In the genomic region with DNA sequence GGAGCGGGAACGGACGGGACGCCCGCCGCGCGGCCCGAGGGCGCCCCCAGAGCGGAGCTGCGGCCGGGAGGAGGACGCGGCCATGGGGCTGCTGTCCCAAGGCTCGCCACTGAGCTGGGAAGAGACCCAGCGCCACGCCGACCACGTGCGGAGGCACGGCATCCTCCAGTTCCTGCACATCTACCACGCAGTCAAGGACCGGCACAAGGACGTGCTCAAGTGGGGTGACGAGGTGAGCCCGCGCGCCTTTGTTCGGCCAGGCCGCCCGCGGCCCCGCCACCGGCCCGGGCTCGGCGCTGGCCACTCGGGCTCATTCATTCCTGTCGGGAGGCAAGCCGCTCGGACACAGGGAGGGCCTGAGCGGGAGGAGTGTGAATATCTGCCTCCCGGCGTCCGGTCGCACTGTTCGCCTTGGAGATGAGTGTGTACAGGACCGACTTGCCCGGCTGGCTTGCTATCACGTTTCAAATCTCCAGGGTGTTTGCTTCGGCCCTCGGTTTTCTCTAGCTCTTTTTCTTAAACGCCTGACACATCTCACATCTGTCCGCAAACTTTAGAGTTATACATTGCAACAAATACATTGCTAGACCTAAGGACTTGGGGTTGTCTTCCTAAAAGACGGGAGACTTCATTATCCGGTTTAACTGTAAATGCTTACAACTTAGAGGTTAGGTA, we compare ENCODE assay signal across 8 mouse cellular contexts. TPM values are rescaled to one million over a fixed set of nuclear protein-coding genes. Genes with fewer than 3 reads are reported as not detected.
DNase-seq lines count a peak whose midpoint lies in the region; TF ChIP-seq lines count a peak whose summit lies in the region.

No protein-coding gene starts in this region.

- TF ChIP-seq CTCF in small intestine, adult 2 months (IDR thresholded peaks at IDR 0.05; ENCODE audit: extremely low read depth, insufficient read length, insufficient replicate concordance, low read depth, low read length), result no peak

- peaks cover 30% of the 10 kb centered on the region for H3K36me3 ChIP-seq in megakaryocyte, embryonic 14.5 days (replicated peaks; ENCODE audit: low read length)
- no peaks in the 10 kb centered on the region for H3K36me3 ChIP-seq in small intestine, adult 2 months (ENCODE audit: control insufficient read depth, insufficient read depth, low read length)

- peak overlapping the region; percentile 99 for H3K4me3 ChIP-seq in megakaryocyte, embryonic 14.5 days (replicated peaks)
- peak overlapping the region; percentile 78 for H3K4me3 ChIP-seq in small intestine, adult 2 months (ENCODE audit: low read depth, low read length)

- no peaks in the 10 kb centered on the region for H3K9me3 ChIP-seq in megakaryocyte, embryonic 14.5 days

- H3K4me1 ChIP-seq in megakaryocyte, embryonic 14.5 days, result peaks cover 44% of the 10 kb centered on the region
- H3K4me1 ChIP-seq in small intestine, adult 2 months (ENCODE audit: control insufficient read depth, insufficient read depth, insufficient read length, low read length), result peaks cover 2% of the 10 kb centered on the region; the same call in 1 of the 2 replicates

- peak overlapping the region; percentile 62 for H3K27ac ChIP-seq in small intestine, adult 2 months (ENCODE audit: insufficient read depth, low read depth, low read length)

- H3K27me3 ChIP-seq in megakaryocyte, embryonic 14.5 days (replicated peaks), result no peaks in the 10 kb centered on the region
- H3K27me3 ChIP-seq in small intestine, adult 2 months (ENCODE audit: control insufficient read depth, insufficient read depth, low read length), result no peaks in the 10 kb centered on the region

- WGBS in small intestine, adult 2 months, result 1% methylated on average over 56 of the region's 57 CpGs

- DNase-seq in right cerebral cortex, adult 2 months (ENCODE audit: low spot score in 2 of 2), result peak; percentile 40 to 66
- DNase-seq in right cerebral cortex, postnatal 25 days, result no peak
- peak; percentile 63 for DNase-seq in c-Kit-negative CD71-positive TER-119-positive erythroid progenitor cells, embryonic 14.5 days (ENCODE audit: low read depth, low spot score)
- peak; percentile 22 for DNase-seq in fibroblast of lung, adult 2 months (ENCODE audit: low read depth)
- peak; percentile 77 for DNase-seq in heart, postnatal 4 days
- DNase-seq in left cerebral cortex, adult 8-10 months (ENCODE audit: low spot score in 2 of 2), result peak; percentile 53 to 57

- TF ChIP-seq POLR2A in small intestine, adult 2 months (IDR thresholded peaks at IDR 0.05; ENCODE audit: low read depth, low read length), result no peak

RNA-seq across cellular contexts. Expression of gene Gclc, which starts 0.5 kb away (rescaled TPM):
- 10 to 100 TPM; 12.0 to 12.4 TPM for total RNA-seq in heart, postnatal 4 days (2021)
- 10 to 100 TPM; 45.7 to 50.4 (median 49.4) TPM for total RNA-seq in left cerebral cortex, adult 8-10 months (2022)
- 2.3 and 9.1 TPM in 2 replicates for polyA plus RNA-seq in megakaryocyte, embryonic 14.5 days (2012; ENCODE audit: insufficient read depth, low replicate concordance)
- 8.5 and 13.0 TPM in 2 replicates for polyA plus RNA-seq in small intestine, adult 2 months (2012; rRNA removed)
